Mouse (Mus musculus): Measurements from ENCODE around the gene Rnf11. TPM values are rescaled to one million over a fixed set of nuclear protein-coding genes. Genes with fewer than 3 reads are reported as not detected.

Gene Rnf11
- polyA plus RNA-seq, 2 experiments from 2014 or later = 3.6 to 6.7 TPM

GRCm38 (mm10) chr4:109444471-109444870 is 40.1 kb downstream of the Rnf11 start:
- ATAC-seq = no peak

GRCm38 (mm10) chr4:109442649-109443048 is 41.9 kb downstream of the Rnf11 start:
- no peak for ATAC-seq

DNA sequence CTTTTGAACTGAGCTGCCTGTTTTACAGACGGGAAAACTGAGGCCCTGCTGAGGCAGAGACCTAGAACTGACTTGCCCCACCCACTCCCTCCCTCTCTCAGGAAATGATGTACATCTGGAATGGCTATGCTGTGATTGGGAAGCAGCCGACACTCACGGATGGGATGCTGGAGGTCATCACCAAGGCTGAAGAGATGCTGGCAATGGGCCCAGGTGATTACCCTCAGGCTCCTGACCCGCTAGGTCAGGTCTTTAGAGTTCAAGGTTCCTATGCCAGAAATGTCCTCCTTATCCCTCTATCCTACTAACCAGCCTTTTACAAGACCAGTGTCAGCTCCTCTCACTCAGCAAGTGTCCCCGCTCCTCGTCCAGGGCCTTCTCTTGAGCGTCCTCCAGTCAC is 42.4 kb downstream of the Rnf11 start:
- ATAC-seq = no peak

DNA sequence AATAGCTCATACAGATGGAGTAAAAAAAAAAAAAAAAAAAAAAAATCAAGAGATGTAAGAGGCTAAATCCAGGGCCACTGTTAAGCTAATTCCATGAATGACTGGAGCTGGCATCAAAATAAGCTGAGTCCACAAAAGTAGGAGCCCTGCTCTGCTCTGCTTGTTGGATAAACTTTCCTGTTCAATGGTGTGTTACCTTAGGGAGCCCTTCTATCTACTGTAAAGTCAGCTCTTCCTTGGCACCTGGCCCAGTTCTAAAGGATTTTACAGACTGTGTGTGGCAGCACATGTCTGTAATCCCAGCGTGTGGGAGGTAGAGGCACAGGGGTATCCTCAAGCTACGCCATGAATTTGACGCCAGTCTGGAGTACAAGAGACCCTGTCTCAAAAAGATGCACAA is 43.5 kb downstream of the Rnf11 start:
- ATAC-seq = no peak

DNA sequence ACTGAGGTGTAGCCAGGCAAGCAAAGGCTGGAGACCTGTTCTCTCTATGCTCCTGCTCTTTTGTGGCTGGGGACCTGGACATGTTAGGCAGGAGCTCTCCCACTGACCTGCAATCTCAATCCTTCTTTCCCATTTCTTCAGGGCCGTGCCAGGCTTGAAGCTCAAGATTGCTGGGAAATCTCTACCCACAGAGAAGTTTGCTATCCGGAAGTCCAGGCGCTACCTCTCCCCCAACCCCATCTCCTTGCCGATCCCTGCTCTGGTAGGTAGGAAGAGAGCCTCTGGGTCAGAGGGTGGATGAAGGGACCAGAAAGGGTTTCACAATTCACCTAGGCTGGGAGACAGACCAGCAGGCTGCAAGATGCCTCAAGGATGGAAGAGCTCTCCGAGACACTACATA is 44.1 kb downstream of the Rnf11 start:
- no peak for ATAC-seq

DNA sequence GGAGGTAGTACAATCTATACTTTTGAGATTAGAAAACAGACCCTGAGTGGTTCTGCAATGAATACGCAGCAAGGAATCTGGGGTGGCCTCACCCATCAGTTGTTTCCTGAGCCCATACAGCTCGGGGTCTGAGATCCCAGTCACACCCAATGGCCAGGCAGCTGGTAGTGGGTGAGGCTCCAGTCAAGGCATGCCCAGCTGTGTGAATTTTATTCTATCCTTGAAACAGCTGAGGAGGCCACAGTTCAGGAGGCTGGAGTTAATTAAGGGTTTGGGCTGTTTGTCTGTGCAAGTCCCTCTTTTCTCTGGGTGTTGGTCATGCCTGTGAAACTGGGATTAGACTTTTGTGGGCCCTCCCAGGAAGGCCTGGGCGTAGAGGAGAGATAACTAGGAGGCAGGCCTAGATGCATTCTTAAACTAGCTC is 44.7 kb downstream of the Rnf11 start:
- ATAC-seq = no peak

GRCm38 (mm10) chr4:109439101-109439500 is 45.4 kb downstream of the Rnf11 start:
- no peak for ATAC-seq

DNA sequence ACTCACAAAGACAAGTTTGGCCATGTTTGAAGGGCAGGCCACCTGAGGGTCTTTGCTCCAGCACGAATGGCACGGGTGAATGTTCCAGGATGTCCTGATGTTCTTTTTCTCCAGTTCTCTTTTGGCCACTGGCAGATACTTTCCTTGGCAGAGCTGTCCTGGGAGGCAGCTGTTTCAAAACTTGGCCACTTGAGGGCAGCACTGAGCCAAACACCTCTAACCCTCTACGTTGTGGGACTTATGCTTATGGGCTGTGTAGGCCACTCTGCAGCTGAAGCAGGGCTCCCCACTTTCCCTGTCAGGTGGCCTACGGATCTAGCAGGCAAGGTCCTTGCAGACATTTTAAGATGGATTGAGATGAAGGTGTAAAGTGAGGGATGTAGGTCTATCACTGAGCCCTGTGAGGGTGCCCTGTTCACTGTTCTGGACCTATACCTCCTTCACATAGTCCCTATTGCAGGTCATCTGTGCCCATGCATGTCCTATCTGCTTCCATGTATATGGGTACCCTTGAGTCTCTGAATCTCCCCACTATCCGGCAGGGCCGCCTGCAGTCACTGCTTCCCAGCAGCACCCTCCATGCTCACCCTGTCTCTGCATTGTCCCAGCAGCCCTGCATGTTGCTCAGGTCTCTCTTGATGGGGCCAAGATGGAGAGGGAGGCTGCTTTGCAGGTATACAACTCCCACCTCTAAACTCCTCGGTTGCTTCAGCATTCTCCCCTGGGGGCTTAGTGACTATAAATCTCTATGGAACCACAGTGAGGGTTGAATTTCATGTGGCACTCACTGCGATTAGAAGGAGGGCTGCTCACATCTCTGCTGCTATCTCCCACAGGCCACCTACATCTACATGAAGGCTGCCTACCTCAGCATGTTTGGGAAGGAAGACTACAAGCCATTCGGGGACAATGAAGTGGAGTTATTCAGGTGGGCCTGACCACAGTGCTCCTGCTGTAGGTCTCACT is 46.3 kb downstream of the Rnf11 start:
- peak; percentile 81 for ATAC-seq

- no peak for ATAC-seq
Observed at GRCm38 (mm10) chr4:109434256-109434655, 50.3 kb downstream of the Rnf11 start.

DNA sequence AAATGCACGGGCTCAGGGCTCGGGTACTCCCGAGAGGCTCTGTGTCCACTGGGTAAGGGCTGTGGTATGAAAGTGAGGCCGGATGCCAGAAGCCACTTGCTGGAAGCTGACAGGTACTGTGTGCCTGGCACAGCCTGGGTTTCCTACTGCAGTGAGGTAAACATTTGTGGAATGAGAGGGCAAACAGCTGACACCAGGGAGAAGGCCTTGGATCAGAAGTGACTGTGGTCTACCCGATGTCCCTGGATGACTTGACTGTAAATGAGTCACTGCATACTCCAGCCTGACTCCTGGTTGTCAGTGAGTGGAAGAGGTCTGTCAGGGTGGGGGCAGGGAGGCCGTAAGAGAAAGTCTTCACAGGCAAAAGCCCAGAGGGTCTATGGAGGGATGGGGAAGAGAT is 50.9 kb downstream of the Rnf11 start:
- no peak for ATAC-seq

DNA sequence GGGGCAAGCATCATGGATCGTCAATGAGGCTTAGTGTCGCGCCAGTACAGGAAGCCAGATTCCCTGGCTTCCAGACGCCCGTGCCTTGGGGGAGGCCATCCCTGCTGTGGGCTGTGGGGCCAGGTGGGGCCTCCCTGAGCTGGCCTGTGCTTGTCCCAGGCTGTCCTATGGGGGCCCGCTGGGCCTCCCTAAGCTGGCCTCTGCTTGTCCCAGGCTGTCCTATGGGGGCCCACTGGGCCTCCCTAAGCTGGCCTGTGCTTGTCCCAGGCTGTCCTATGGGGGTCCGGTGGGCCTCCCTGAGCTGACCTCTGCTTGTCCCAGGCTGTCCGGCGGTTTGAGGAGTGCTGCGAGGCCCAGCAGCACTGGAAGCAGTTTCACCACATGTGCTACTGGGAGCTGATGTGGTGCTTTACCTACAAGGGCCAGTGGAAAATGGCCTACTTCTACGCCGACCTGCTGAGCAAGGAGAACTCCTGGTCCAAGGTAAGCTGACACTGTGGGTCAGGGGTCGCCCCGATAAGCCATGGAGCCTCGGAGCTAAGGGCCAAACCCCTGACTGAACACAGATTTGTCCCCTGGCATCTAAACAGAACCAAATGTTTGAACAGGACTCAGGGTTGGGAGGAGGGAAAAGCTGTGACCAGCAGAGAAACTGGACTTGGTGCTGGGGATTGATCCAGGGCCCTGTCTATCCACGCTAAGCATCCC is 51.7 kb downstream of the Rnf11 start:
- ATAC-seq = no peak

DNA sequence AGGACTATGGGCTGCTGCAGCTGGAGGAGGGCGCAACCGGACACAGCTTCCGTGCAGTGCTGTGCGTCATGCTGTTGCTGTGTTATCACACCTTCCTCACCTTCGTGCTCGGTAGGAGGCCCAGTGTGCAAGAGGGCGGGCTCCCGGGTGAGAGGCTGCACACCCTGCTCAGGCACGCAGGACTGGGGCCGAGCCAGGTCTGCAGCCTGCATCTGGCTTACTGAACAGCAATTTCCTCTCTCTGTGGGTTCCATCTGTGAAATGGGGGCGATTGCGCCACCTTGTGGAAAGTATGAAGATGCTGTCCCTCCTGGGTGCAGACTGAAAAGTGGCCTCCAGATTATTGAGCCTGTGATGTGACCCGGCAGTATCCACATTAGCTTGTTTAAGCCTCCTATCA is 53.7 kb downstream of the Rnf11 start:
- ATAC-seq = no peak

- ATAC-seq = no peak
Observed at GRCm38 (mm10) chr4:109430250-109430649, 54.3 kb downstream of the Rnf11 start.

GRCm38 (mm10) chr4:109427058-109427457 is 57.5 kb downstream of the Rnf11 start:
- no peak for ATAC-seq

- no peak for ATAC-seq
Observed at GRCm38 (mm10) chr4:109423438-109423837, 61.1 kb downstream of the Rnf11 start.

DNA sequence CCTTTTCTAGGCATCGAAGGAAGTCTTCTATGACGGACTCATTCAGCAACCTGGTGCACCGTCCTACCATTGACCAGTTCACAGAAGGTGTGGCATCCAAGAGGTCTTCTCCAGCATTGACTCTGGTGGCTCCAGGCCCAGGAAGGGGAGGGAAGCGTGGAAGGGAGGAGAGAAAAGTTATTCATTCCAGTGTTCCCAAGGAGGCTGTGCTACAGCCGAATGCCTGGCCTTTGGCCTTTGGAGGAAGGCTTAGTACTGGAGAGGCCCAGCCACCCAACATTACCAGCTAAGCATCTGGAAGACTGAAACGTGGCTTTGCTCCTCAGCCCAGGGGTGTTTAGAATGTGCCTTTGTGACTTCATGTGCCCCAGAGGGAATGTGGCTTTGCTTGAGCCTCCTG is 62.1 kb downstream of the Rnf11 start:
- no peak for ATAC-seq

DNA sequence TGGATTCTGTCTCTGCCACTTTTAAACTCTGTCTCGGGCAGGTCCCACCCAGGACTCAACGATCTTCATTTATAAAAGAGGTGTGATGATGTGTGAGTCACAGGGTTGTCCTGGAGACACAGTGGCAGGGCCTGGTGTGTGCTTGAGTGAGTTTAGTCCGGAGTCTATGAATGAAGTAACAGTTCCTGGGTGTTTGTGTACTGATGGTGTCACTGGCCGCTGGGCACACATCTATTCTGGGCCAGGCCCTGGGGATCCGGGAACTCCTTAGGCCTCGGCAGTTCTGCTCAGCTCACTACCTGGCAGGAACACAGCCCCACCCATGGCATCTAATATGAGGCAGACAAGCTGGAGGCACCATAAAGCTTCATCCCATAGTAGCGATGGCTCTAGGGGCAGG is 62.9 kb downstream of the Rnf11 start:
- no peak for ATAC-seq

- ATAC-seq = no peak
Observed at GRCm38 (mm10) chr4:109420138-109420795, 64.3 kb downstream of the Rnf11 start.

- ATAC-seq = no peak
Observed at GRCm38 (mm10) chr4:109419563-109419962, 65.0 kb downstream of the Rnf11 start.

DNA sequence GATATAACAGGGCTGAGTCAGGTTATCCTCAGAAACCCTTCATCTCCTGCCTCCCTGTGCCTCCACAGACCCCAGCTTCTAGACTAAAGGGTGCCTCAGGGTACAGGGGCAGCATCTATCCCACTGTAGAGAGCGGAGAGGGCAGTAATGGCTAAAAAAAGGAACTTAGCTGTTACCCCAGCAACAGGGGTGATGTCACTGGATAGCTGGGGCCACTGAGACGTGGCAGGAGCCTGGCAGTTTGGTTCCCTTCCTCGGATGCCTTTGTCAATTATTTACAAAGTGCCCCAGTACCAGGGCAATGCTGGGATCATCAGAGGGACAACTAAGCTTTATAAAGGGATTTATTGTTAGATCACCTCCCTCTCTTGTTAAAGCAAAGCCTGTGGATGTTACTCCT is 65.5 kb downstream of the Rnf11 start:
- no peak for ATAC-seq

GRCm38 (mm10) chr4:109417998-109418397 is 66.5 kb downstream of the Rnf11 start:
- no peak for ATAC-seq

GRCm38 (mm10) chr4:109412233-109412632 is 72.3 kb downstream of the Rnf11 start:
- no peak for ATAC-seq

- no peak for ATAC-seq
Observed at GRCm38 (mm10) chr4:109411377-109411967, 73.1 kb downstream of the Rnf11 start.
